In the genomic region with DNA sequence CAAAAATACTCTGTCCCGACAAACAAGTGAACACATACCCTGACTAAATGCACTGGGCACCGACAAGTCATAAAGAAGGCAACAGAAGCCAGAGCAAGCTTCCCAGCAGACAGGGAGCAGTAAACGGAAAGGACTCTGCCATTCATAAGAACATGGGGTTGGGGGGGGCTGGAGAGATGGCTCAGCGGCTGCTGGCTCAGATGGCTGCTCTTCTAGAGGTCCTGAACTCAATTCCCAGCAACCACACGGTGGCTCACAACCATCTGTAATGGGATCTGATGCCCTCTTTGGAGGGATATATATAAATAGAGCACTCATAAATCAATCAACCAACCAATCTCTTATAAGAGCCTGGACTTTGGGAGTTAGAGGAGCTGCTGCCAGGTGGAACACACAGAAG, we compare ENCODE assay signal across 25 mouse cellular contexts.
"Had no signal": no experiment of that assay in that cellular context is flagged by ENCODE, and none has a peak within 500 bp of the region (broad histone marks: within the 10 kb centered on the region; RNA-seq: fewer than 3 reads in every experiment).

No protein-coding gene starts in this region.

- ATAC-seq: forebrain, postnatal 0 days; inflammation-experienced regulatory T-cells, adult 6 months; intestine, embryonic 15.5 days; intestine, postnatal 0 days had no signal

- H3K9me3 ChIP-seq: heart, embryonic 13.5 days; heart, embryonic 15.5 days; hindbrain, embryonic 13.5 days; hindbrain, embryonic 15.5 days; intestine, embryonic 15.5 days; limb, embryonic 10.5 days; limb, embryonic 12.5 days; liver, embryonic 13.5 days; liver, embryonic 15.5 days had no signal

- H3K4me2 ChIP-seq: heart, embryonic 11.5 days; heart, embryonic 13.5 days; heart, embryonic 15.5 days; hindbrain, embryonic 13.5 days; hindbrain, embryonic 15.5 days; intestine, embryonic 15.5 days; limb, embryonic 12.5 days; liver, embryonic 11.5 days; liver, embryonic 13.5 days; liver, embryonic 15.5 days had no signal

- H3K4me1 ChIP-seq: heart, embryonic 13.5 days; heart, embryonic 15.5 days; hindbrain, embryonic 13.5 days; hindbrain, embryonic 15.5 days; intestine, embryonic 15.5 days; limb, embryonic 10.5 days; limb, embryonic 12.5 days; liver, embryonic 13.5 days; liver, embryonic 15.5 days had no signal

- H3K9ac ChIP-seq: forebrain, postnatal 0 days; heart, embryonic 15.5 days; hindbrain, embryonic 13.5 days; hindbrain, embryonic 15.5 days; intestine, embryonic 15.5 days; limb, embryonic 12.5 days; liver, embryonic 13.5 days; liver, embryonic 15.5 days had no signal

- H3K27ac ChIP-seq: heart, embryonic 13.5 days; heart, embryonic 15.5 days; hindbrain, embryonic 13.5 days; hindbrain, embryonic 15.5 days; intestine, embryonic 15.5 days; left cerebral cortex, adult 2 months; limb, embryonic 10.5 days; limb, embryonic 12.5 days; liver, embryonic 13.5 days; liver, embryonic 15.5 days had no signal

- H3K4me3 ChIP-seq: heart, embryonic 13.5 days; heart, embryonic 15.5 days; hindbrain, embryonic 13.5 days; hindbrain, embryonic 15.5 days; intestine, embryonic 15.5 days; layer of hippocampus, adult 2 months; left cerebral cortex, adult 2 months; limb, embryonic 10.5 days; limb, embryonic 12.5 days; liver, embryonic 13.5 days; liver, embryonic 15.5 days had no signal

- DNase-seq: forebrain, postnatal 0 days; heart, adult 18-20 months; heart, postnatal 14 days; heart, postnatal 36 days; kidney, adult 18-20 months; kidney, adult 8-10 months; kidney, postnatal 10 days; kidney, postnatal 25 days; kidney, postnatal 4 days; liver; liver, embryonic 13.5 days had no signal

- H3K27me3 ChIP-seq: heart, embryonic 13.5 days; heart, embryonic 15.5 days; hindbrain, embryonic 13.5 days; hindbrain, embryonic 15.5 days; intestine, embryonic 15.5 days; limb, embryonic 12.5 days; liver, embryonic 13.5 days; liver, embryonic 15.5 days had no signal
